Mouse (Mus musculus): ENCODE results near the gene Mboat1. TPM values are rescaled to one million over a fixed set of nuclear protein-coding genes. Genes with fewer than 3 reads are reported as not detected.

Gene Mboat1
- 7.0 and 7.5 TPM in 2 replicates for polyA plus RNA-seq (2012; rRNA removed)

- Histone ChIP-seq H3K4me1 (ENCODE audit: control insufficient read depth, insufficient read depth, low read length) (no peaks in the 10 kb centered on the region; the same call in 1 of the 2 replicates), H3K4me3 (replicated peaks; ENCODE audit: extremely low read depth, low read depth, low read length) (peak within 1 kb of the TSS; percentile 64)
- TF ChIP-seq CTCF (IDR thresholded peaks at IDR 0.05; ENCODE audit: insufficient read depth, low read length) (no peak), POLR2A (IDR thresholded peaks at IDR 0.05; ENCODE audit: borderline replicate concordance, extremely low read depth, low read depth, low read length) (0 out of 2 replicates have a peak, but pooled peaks have one; percentile 38)
- under 1% methylated on average over 55 of the region's 55 CpGs for WGBS
- peak; percentile 76 for DNase-seq
Observed at GRCm38 (mm10) chr13:30136243-30136922, at the start of gene Mboat1. Gene Mboat1, plus strand, starts transcription at chr13:30136489.

- Histone ChIP-seq H3K4me3 (replicated peaks; ENCODE audit: extremely low read depth, low read depth, low read length) (no peak overlapping the region), H3K4me1 (ENCODE audit: control insufficient read depth, insufficient read depth, low read length) (no peaks in the 10 kb centered on the region; the same call in 1 of the 2 replicates)
- TF ChIP-seq CTCF (IDR thresholded peaks at IDR 0.05; ENCODE audit: insufficient read depth, low read length) = peak; percentile 20; the same call in 1 of the 2 replicates
- no peak for TF ChIP-seq POLR2A (IDR thresholded peaks at IDR 0.05; ENCODE audit: borderline replicate concordance, extremely low read depth, low read depth, low read length)
- 46% methylated on average over 2 of the region's 2 CpGs for WGBS
- no peak for DNase-seq
Observed at GRCm38 (mm10) chr13:30093086-30093485, 43.2 kb upstream of the Mboat1 start.

- 44% methylated on average over 4 of the region's 4 CpGs for WGBS
- no peak for DNase-seq
- TF ChIP-seq POLR2A (IDR thresholded peaks at IDR 0.05; ENCODE audit: borderline replicate concordance, extremely low read depth, low read depth, low read length) = no peak
- TF ChIP-seq CTCF (IDR thresholded peaks at IDR 0.05; ENCODE audit: insufficient read depth, low read length) = no peak
- no peak overlapping the region for H3K4me3 ChIP-seq (replicated peaks; ENCODE audit: extremely low read depth, low read depth, low read length)
- no peaks in the 10 kb centered on the region; the same call in 1 of the 2 replicates for H3K4me1 ChIP-seq (ENCODE audit: control insufficient read depth, insufficient read depth, low read length)
Observed at GRCm38 (mm10) chr13:30095851-30096250, 40.4 kb upstream of the Mboat1 start.

- no peak for TF ChIP-seq CTCF (IDR thresholded peaks at IDR 0.05; ENCODE audit: insufficient read depth, low read length)
- no peak for TF ChIP-seq POLR2A (IDR thresholded peaks at IDR 0.05; ENCODE audit: borderline replicate concordance, extremely low read depth, low read depth, low read length)
- WGBS = 46% methylated on average over 4 of the region's 4 CpGs
- Histone ChIP-seq H3K4me3 (replicated peaks; ENCODE audit: extremely low read depth, low read depth, low read length) (no peak overlapping the region), H3K4me1 (ENCODE audit: control insufficient read depth, insufficient read depth, low read length) (no peaks in the 10 kb centered on the region; the same call in 1 of the 2 replicates)
- DNase-seq = no peak
Observed at GRCm38 (mm10) chr13:30096536-30096935, 39.8 kb upstream of the Mboat1 start.

- TF ChIP-seq POLR2A (IDR thresholded peaks at IDR 0.05; ENCODE audit: borderline replicate concordance, extremely low read depth, low read depth, low read length) = no peak
- no peak for TF ChIP-seq CTCF (IDR thresholded peaks at IDR 0.05; ENCODE audit: insufficient read depth, low read length)
- no peak overlapping the region for H3K4me3 ChIP-seq (replicated peaks; ENCODE audit: extremely low read depth, low read depth, low read length)
- 60% methylated on average over 4 of the region's 4 CpGs for WGBS
- no peak for DNase-seq
- no peaks in the 10 kb centered on the region for H3K4me1 ChIP-seq (ENCODE audit: control insufficient read depth, insufficient read depth, low read length)
Observed at GRCm38 (mm10) chr13:30109001-30109600, 27.2 kb upstream of the Mboat1 start.

GRCm38 (mm10) chr13:30115792-30116191 is 20.5 kb upstream of the Mboat1 start:
- TF ChIP-seq CTCF (IDR thresholded peaks at IDR 0.05; ENCODE audit: insufficient read depth, low read length) (no peak), POLR2A (IDR thresholded peaks at IDR 0.05; ENCODE audit: borderline replicate concordance, extremely low read depth, low read depth, low read length) (no peak)
- 87% methylated on average over 5 of the region's 5 CpGs for WGBS
- Histone ChIP-seq H3K4me1 (ENCODE audit: control insufficient read depth, insufficient read depth, low read length) (no peaks in the 10 kb centered on the region), H3K4me3 (replicated peaks; ENCODE audit: extremely low read depth, low read depth, low read length) (no peak overlapping the region)
- no peak for DNase-seq

- WGBS = 34% methylated on average over 13 of the region's 13 CpGs
- peak overlapping the region; percentile 12 for H3K4me3 ChIP-seq (replicated peaks; ENCODE audit: extremely low read depth, low read depth, low read length)
- H3K4me1 ChIP-seq (ENCODE audit: control insufficient read depth, insufficient read depth, low read length) = no peaks in the 10 kb centered on the region; the same call in 1 of the 2 replicates
- TF ChIP-seq CTCF (IDR thresholded peaks at IDR 0.05; ENCODE audit: insufficient read depth, low read length) (no peak), POLR2A (IDR thresholded peaks at IDR 0.05; ENCODE audit: borderline replicate concordance, extremely low read depth, low read depth, low read length) (no peak)
- DNase-seq = no peak
Observed at GRCm38 (mm10) chr13:30136923-30137629, 787 bp downstream of the Mboat1 start.

- H3K4me3 ChIP-seq (replicated peaks; ENCODE audit: extremely low read depth, low read depth, low read length) = no peak overlapping the region
- no peaks in the 10 kb centered on the region; the same call in 1 of the 2 replicates for H3K4me1 ChIP-seq (ENCODE audit: control insufficient read depth, insufficient read depth, low read length)
- no peak for DNase-seq
- TF ChIP-seq POLR2A (IDR thresholded peaks at IDR 0.05; ENCODE audit: borderline replicate concordance, extremely low read depth, low read depth, low read length) (no peak), CTCF (IDR thresholded peaks at IDR 0.05; ENCODE audit: insufficient read depth, low read length) (no peak)
- WGBS = 65% methylated on average over 6 of the region's 6 CpGs
Observed at GRCm38 (mm10) chr13:30137951-30138350, 1.7 kb downstream of the Mboat1 start.

- no peaks in the 10 kb centered on the region; the same call in 1 of the 2 replicates for H3K4me1 ChIP-seq (ENCODE audit: control insufficient read depth, insufficient read depth, low read length)
Observed at GRCm38 (mm10) chr13:30140149-30140548, 3.9 kb downstream of the Mboat1 start.

More at GRCm38 (mm10) chr13:30140149-30140548, 3.9 kb downstream of the Mboat1 start:
- TF ChIP-seq POLR2A (IDR thresholded peaks at IDR 0.05; ENCODE audit: borderline replicate concordance, extremely low read depth, low read depth, low read length) = no peak
- no peak for TF ChIP-seq CTCF (IDR thresholded peaks at IDR 0.05; ENCODE audit: insufficient read depth, low read length)
- 74% methylated on average over 5 of the region's 5 CpGs for WGBS
- H3K4me3 ChIP-seq (replicated peaks; ENCODE audit: extremely low read depth, low read depth, low read length) = no peak overlapping the region
- DNase-seq = no peak
